Mouse (Mus musculus) heart, postnatal 0 days (tissue): ENCODE data around the gene Dnajc3. TPM values are rescaled to one million over a fixed set of nuclear protein-coding genes. Genes with fewer than 3 reads are reported as not detected.

Experiments
- ATAC-seq: fragments of 200-750 bp; cut with Nextera tagmentation; 2 replicates; pipeline ENCODE4 v1.8.0; 2017; ENCODE audit warnings: low read depth, moderate number of reproducible peaks, moderate library complexity; ENCODE audit not compliant: insufficient read depth
- DNase-seq: peaks from one replicate; pipeline ENCODE4 v3.0.0-alpha.2; 2016; ENCODE audit warnings: low spot score
- H3K27ac ChIP-seq: fragments of 300-500 bp; sonication (generic); 2 replicates; pipeline ENCODE4 v1.5.1; 2014; ENCODE audit warnings: low read depth, mild to moderate bottlenecking
- H3K27me3 ChIP-seq: fragments of 300-500 bp; sonication (generic); 2 replicates; pipeline ENCODE4 v1.6.1; 2014; ENCODE audit warnings: low read length, mixed read lengths; ENCODE audit not compliant: control insufficient read depth, insufficient read depth
- H3K36me3 ChIP-seq: fragments of 300-500 bp; sonication (generic); replicated peaks from 2 replicates; pipeline ENCODE4 v1.6.1; 2014; ENCODE audit warnings: low read length, mixed read lengths; ENCODE audit not compliant: control insufficient read depth, insufficient read depth
- H3K4me1 ChIP-seq: fragments of 300-500 bp; sonication (generic); 2 replicates; pipeline ENCODE4 v1.6.1; 2014; ENCODE audit warnings: antibody characterized with exemption; ENCODE audit not compliant: control insufficient read depth, insufficient read depth
- H3K4me2 ChIP-seq: fragments of 300-500 bp; sonication (generic); 2 replicates; pipeline ENCODE4 v1.6.1; 2014; ENCODE audit warnings: low read depth, mild to moderate bottlenecking, low read length, moderate library complexity
- H3K4me3 ChIP-seq: fragments of 300-500 bp; sonication (generic); 2 replicates; pipeline ENCODE4 v1.5.1; 2014; ENCODE audit warnings: low read depth, low read length
- H3K9ac ChIP-seq: fragments of 300-500 bp; sonication (generic); replicated peaks from 2 replicates; pipeline ENCODE4 v1.6.1; 2014; ENCODE audit warnings: low read depth, low read length, mixed read lengths
- H3K9me3 ChIP-seq: fragments of 300-500 bp; sonication (generic); replicated peaks from 2 replicates; pipeline ENCODE4 v1.6.1; 2016; ENCODE audit warnings: low read length; ENCODE audit not compliant: control insufficient read depth
- CTCF ChIP-seq: IDR thresholded peaks from 2 replicates; pipeline ENCODE4 v1.5.1; 2016; ENCODE audit warnings: antibody characterized with exemption, control low read depth, low read depth
- EP300 ChIP-seq: IDR thresholded peaks from 2 replicates; pipeline ENCODE4 v1.6.1; 2016; ENCODE audit warnings: antibody characterized with exemption, low read depth
- WGBS: fragments of 180-500 bp; shearing (Covaris S2); extraction: QIAGEN DNeasy Blood & Tissue Kit; methylation state at CpG from one replicate; pipeline ENCODE4 v1.1.7; 2014; 5-methylcytosine and 5-hydroxymethylcytosine counted together
- polyA plus RNA-seq: library from polyadenylated mRNA; unstranded; fragments of >200 nt; fragmentation: Nextera tagmentation; extraction: Ambion mirVana; gene quantifications from 2 replicates; pipeline ENCODE4 v1.2.1, GENCODE M21; 2015
- total RNA-seq: library from RNA; depleted of rRNA; stranded (reverse); fragments of >200 nt; gene quantifications from 2 replicates; pipeline ENCODE4 v1.2.3, GENCODE M21; 2014; ENCODE audit warnings: low replicate concordance

Gene Dnajc3
- total and polyA plus RNA-seq, 2 experiments from 2014 or later: 15.6 to 17.2 TPM

DNA sequence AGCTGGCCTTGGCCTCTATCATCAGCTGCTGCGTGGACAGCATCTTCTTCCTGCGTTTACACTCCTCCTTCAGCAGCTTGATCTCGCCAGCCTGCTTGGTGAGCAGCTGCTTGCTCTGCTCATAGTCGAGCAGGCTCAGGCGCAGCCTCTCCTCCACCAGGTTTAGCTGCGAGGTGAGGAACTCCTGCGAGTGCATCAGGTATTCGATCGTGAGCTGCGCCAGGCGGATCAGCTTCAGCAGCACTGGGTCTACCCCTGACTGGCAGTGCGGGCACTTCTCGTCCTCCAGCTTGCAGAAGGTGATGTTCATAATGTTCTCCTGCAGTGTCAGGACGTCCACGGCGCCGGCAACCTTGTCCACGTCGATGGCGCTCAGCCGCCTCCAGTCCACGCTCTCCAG, 15.5 kb upstream of the Dnajc3 start:
- no peak for ATAC-seq

DNA sequence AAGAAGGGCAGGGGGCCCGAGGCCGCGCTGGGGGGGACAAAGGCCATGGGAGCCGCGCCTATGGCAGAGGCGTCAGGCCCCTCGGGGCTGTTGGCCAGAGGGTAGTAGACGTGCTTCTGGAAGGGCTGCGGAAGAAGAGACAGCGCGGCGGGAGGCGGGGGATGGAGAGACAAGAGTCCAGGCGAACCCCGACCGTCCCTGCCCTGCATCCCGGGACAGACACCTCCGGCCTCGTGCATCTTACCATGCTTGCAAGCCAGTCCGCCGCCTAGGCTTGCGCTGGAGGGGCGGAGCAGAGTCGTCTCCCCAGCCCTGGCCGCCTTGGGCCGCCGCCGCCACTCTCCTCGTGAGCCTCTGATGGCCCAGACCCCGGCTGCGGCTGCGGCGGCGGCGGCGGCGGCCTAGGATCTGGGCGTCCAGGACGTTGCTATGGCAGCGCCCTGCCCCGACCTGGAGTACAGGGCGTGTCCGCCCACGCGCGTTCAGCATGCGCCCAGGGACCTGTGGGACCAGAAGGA, 15.1 kb upstream of the Dnajc3 start:
- Histone ChIP-seq H3K9ac (peak overlapping the region; percentile 20; the same call in 1 of the 2 replicates), H3K4me1 (peaks cover 19% of the 10 kb centered on the region), H3K27ac (no peak overlapping the region), H3K27me3 (peaks cover 29% of the 10 kb centered on the region), H3K9me3 (no peaks in the 10 kb centered on the region), H3K36me3 (no peaks in the 10 kb centered on the region), H3K4me3 (peak overlapping the region; percentile 44), H3K4me2 (peak overlapping the region; percentile 82)
- ATAC-seq: peak; percentile 38
- DNase-seq: no peak
- TF ChIP-seq CTCF (no peak), EP300 (no peak)
- WGBS: 4% methylated on average over 32 of the region's 47 CpGs

More for the DNA sequence above, 15.5 kb upstream of the Dnajc3 start:
- Histone ChIP-seq H3K36me3 (no peaks in the 10 kb centered on the region), H3K27ac (no peak overlapping the region), H3K9me3 (no peaks in the 10 kb centered on the region), H3K9ac (peak overlapping the region; percentile 20; the same call in 1 of the 2 replicates), H3K4me1 (peaks cover 19% of the 10 kb centered on the region), H3K27me3 (peaks cover 29% of the 10 kb centered on the region), H3K4me2 (peak overlapping the region; percentile 82), H3K4me3 (peak overlapping the region; percentile 44)
- DNase-seq: no peak
- TF ChIP-seq CTCF (no peak), EP300 (no peak)
- 44% methylated on average over 22 of the region's 22 CpGs for WGBS

DNA sequence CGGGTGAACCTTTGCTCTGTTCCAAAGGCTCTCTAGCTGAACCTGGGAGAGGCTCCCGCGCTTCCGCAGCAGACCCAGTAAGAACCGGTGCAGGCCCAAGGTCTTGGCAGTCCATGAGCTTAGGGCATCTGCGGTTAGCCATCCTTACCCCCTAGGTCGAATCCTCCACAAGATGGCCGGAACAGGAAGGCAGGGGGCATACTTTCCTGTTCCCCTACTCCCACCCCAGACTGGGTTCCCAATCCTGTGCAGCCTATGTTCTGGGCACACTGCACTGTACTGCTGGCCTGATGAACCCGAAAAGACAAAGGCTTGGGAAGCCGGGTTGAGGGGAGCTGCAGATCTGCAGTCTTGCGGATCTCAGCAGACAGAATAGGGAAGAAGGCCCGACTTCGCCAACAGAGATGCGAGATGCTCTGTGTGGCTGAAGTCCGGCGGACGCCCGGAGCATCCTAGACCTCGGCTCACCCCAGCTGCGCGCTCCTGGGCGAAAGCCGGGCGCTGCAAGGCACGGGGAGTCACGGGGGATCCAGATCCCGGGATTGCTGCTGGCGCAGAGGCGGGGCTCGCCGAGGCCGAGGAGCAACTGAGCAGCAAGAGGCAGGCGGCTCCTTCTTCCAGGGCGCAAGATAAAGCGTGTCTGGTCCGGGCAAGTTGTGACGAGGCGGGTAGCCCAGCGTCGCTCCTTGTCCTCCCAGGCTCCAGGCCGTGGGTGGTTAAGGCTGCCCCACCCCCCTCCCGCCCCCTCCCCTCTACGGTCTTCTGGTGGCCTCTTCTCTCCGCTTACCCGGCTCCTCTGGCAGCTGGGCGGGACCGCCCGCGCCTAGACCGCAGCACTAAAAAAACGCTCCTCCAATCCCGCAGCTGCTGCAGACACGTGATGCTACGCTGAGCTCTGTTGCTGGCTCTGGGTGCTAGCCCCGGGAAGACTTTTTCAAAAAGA, 12.8 kb upstream of the Dnajc3 start, which contains the start of gene Dzip1:
Dzip1 (minus strand) TSS at position 788 of the 943 bp plus-strand sequence.
- H3K27me3 ChIP-seq: peaks cover 29% of the 10 kb centered on the region
- H3K4me2 ChIP-seq: peak within 1 kb of the TSS; percentile 79
- DNase-seq (peak; percentile 69), ATAC-seq (peak; percentile 89)
- WGBS: under 1% methylated on average over 48 of the region's 55 CpGs
- peaks cover 19% of the 10 kb centered on the region for H3K4me1 ChIP-seq
- no peaks in the 10 kb centered on the region for H3K36me3 ChIP-seq
- no peak for TF ChIP-seq CTCF
- H3K4me3 ChIP-seq: peak within 1 kb of the TSS; percentile 56
- no peaks in the 10 kb centered on the region for H3K9me3 ChIP-seq
- peak within 1 kb of the TSS; percentile 37; the same call in 1 of the 2 replicates for H3K9ac ChIP-seq
- H3K27ac ChIP-seq: no peak within 1 kb of the TSS

DNA sequence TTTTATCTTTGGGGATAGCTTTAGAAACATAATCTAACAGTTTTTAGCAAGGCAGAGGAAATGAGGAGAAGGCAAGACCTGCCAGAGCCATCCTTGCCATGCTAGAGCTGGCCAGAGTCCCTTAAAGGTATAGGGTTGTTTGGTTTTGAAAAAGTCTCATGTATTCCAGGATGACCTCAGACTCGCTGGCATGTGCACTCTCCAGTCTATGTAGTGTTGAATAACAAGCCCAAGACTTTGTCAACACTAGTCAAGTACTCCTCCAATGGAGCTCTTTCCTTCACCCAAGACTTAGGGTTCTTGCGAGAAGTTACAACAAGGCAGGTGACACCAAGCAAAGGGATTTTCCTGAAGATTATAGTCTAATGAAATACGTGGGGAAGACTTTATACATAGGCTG, 9.2 kb upstream of the Dnajc3 start:
- no peaks in the 10 kb centered on the region for H3K36me3 ChIP-seq
- H3K4me1 ChIP-seq: peaks cover 9% of the 10 kb centered on the region
- H3K9me3 ChIP-seq: no peaks in the 10 kb centered on the region
- DNase-seq: no peak
- TF ChIP-seq CTCF (no peak), EP300 (no peak)
- no peak overlapping the region for H3K27ac ChIP-seq
- H3K27me3 ChIP-seq: peaks cover 13% of the 10 kb centered on the region; the same call in 1 of the 2 replicates
- no peak for ATAC-seq
- H3K4me3 ChIP-seq: no peak overlapping the region
- WGBS: 65% methylated on average over 3 of the region's 3 CpGs
- H3K4me2 ChIP-seq: no peak overlapping the region
- H3K9ac ChIP-seq: no peak overlapping the region

DNA sequence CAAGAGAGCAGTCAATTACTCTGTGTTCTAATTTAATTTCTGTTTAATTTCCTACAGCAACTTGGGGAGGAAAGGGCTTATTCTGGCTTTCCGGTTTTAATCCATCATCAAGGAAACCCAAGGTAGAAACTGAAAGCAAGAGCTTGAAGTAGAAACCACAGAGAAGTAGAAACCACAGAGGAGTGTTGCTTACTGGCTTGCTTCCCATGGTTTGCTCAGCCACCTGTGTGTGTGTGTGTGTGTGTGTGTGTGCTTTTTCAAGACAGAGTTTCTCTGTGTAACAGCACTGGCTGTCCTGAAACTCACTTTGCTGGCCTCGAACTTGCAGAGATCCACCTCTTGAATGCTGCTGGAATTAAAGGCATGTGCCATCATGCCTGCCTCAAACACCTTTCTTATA, 8.0 kb upstream of the Dnajc3 start:
- H3K36me3 ChIP-seq: no peaks in the 10 kb centered on the region
- no peak for DNase-seq
- no peaks in the 10 kb centered on the region for H3K9me3 ChIP-seq
- H3K27me3 ChIP-seq: peaks cover 6% of the 10 kb centered on the region; the same call in 1 of the 2 replicates
- H3K4me1 ChIP-seq: peaks cover 2% of the 10 kb centered on the region; the same call in 1 of the 2 replicates
- H3K27ac ChIP-seq: no peak overlapping the region
- H3K9ac ChIP-seq: no peak overlapping the region
- TF ChIP-seq CTCF: no peak
- TF ChIP-seq EP300: no peak
- ATAC-seq: no peak
- H3K4me2 ChIP-seq: no peak overlapping the region
- no peak overlapping the region for H3K4me3 ChIP-seq
- WGBS: 72% methylated on average over 2 of the region's 2 CpGs
